ENCODE assay signal across 17 mouse cellular contexts in the genomic region with DNA sequence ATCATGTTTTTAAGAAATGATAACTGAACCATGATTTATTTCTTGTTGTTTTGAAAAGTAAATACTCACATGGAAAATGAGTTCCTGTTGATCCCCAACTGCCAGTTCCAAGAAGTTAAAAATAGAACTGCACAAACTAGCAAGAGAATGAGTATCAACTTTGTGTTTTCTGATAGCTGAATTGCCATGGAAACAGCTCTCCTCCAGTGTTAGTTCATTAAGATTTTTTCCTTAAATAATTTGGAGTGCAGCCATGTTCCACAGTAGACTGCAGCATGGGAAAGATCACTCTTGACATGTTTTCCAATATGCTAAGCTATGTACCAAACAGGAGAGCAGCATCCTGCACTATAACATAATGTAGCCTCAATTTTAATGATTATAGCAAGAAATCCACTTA.
A peak's percentile ranks its signal among the peaks of the same experiment; 100 is the strongest.
DNase-seq lines count a peak whose midpoint lies in the region; ATAC-seq and TF ChIP-seq lines count a peak whose summit lies in the region.
"Had no signal": no experiment of that assay in that cellular context is flagged by ENCODE, and none has a peak within 500 bp of the region (broad histone marks: within the 10 kb centered on the region; RNA-seq: fewer than 3 reads in every experiment).

No protein-coding gene starts in this region.

- H3K4me3 ChIP-seq in heart, postnatal 0 days (ENCODE audit: low read depth, low read length): no peak overlapping the region
- no peak overlapping the region for H3K4me3 ChIP-seq in heart, adult 2 months
- H3K4me3 ChIP-seq in lung, embryonic 15.5 days: no peak overlapping the region
- H3K4me3 ChIP-seq in lung, adult 2 months (replicated peaks; ENCODE audit: extremely low read depth, low read depth, low read length): no peak overlapping the region
- H3K4me3 ChIP-seq: gastrocnemius, adult 2 months; heart, embryonic 15.5 days; hindbrain, embryonic 13.5 days; limb, embryonic 13.5 days; liver, embryonic 15.5 days had no signal

- TF ChIP-seq CTCF in heart, postnatal 0 days (IDR thresholded peaks at IDR 0.05; ENCODE audit: low read depth): no peak
- no peak for TF ChIP-seq CTCF in heart, adult 2 months (IDR thresholded peaks at IDR 0.05)
- TF ChIP-seq CTCF in lung, adult 2 months (IDR thresholded peaks at IDR 0.05; ENCODE audit: insufficient read depth, low read length): no peak

- no peaks in the 10 kb centered on the region for H3K4me1 ChIP-seq in heart, postnatal 0 days (ENCODE audit: control insufficient read depth, insufficient read depth)
- H3K4me1 ChIP-seq in heart, adult 2 months (ENCODE audit: control insufficient read depth, insufficient read depth, low read length): no peaks in the 10 kb centered on the region; the same call in 1 of the 2 replicates
- 0 out of 2 replicates have a peak, but pooled peaks cover 3% of the 10 kb centered on the region for H3K4me1 ChIP-seq in lung, embryonic 15.5 days
- H3K4me1 ChIP-seq in lung, adult 2 months (ENCODE audit: control insufficient read depth, insufficient read depth, low read length): no peaks in the 10 kb centered on the region
- H3K4me1 ChIP-seq: heart, embryonic 15.5 days; hindbrain, embryonic 13.5 days; liver, embryonic 15.5 days had no signal

- TF ChIP-seq POLR2A in heart, adult 2 months (IDR thresholded peaks at IDR 0.05; ENCODE audit: insufficient read depth, low read depth, low read length): no peak
- no peak for TF ChIP-seq POLR2A in lung, adult 2 months (IDR thresholded peaks at IDR 0.05; ENCODE audit: borderline replicate concordance, extremely low read depth, low read depth, low read length)

- peak; percentile 47 for DNase-seq in heart, postnatal 0 days (ENCODE audit: low spot score)
- DNase-seq in heart, adult 2 months: no peak
- DNase-seq in lung, adult 2 months: no peak
- peak; percentile 60 for DNase-seq in brain, embryonic 18.5 days (ENCODE audit: low read depth, low spot score)
- peak; percentile 4 for DNase-seq in lung, postnatal 10 days
- no peak for DNase-seq in thymus, postnatal 4 days
- DNase-seq: cerebellum, adult 2 months; gastrocnemius, adult 2 months; kidney, adult 18-20 months; right cerebral cortex, postnatal 25 days; thymus, postnatal 25 days had no signal

- H3K36me3 ChIP-seq in heart, postnatal 0 days (replicated peaks; ENCODE audit: control insufficient read depth, insufficient read depth, low read length): no peaks in the 10 kb centered on the region
- H3K36me3 ChIP-seq in heart, adult 2 months (ENCODE audit: control insufficient read depth, insufficient read depth, low read length): no peaks in the 10 kb centered on the region
- no peaks in the 10 kb centered on the region for H3K36me3 ChIP-seq in lung, embryonic 15.5 days
- H3K36me3 ChIP-seq: heart, embryonic 15.5 days; hindbrain, embryonic 13.5 days; limb, embryonic 13.5 days; liver, embryonic 15.5 days had no signal

- H3K27ac ChIP-seq in heart, postnatal 0 days (ENCODE audit: low read depth): no peak overlapping the region
- H3K27ac ChIP-seq in heart, adult 2 months: no peak overlapping the region; the same call in 1 of the 2 replicates
- no peak overlapping the region for H3K27ac ChIP-seq in lung, embryonic 15.5 days
- H3K27ac ChIP-seq: gastrocnemius, adult 2 months; heart, embryonic 15.5 days; hindbrain, embryonic 13.5 days; limb, embryonic 13.5 days; liver, embryonic 15.5 days; stomach, postnatal 0 days had no signal

- H3K79me2 ChIP-seq in heart, adult 2 months (replicated peaks; ENCODE audit: control insufficient read depth, insufficient read depth, low read length): no peaks in the 10 kb centered on the region

- TF ChIP-seq EP300 in heart, postnatal 0 days (IDR thresholded peaks at IDR 0.05; ENCODE audit: low read depth): no peak
- TF ChIP-seq EP300 in heart, adult 2 months (IDR thresholded peaks at IDR 0.05; ENCODE audit: insufficient read depth, low read depth, low read length): no peak

- 0 out of 2 replicates have a peak, but pooled peaks have one; percentile 20 for ATAC-seq in heart, postnatal 0 days (ENCODE audit: insufficient read depth, low read depth)
- peak; percentile 77 for ATAC-seq in lung, embryonic 15.5 days (ENCODE audit: borderline replicate concordance, extremely low read depth, low FRiP score, low TSS enrichment)

- intact Hi-C loops in heart, adult 2 months (cut with DNase I): no loop called here

- H3K27me3 ChIP-seq in heart, postnatal 0 days (ENCODE audit: control insufficient read depth, insufficient read depth, low read length): no peaks in the 10 kb centered on the region
- H3K27me3 ChIP-seq in heart, adult 2 months (ENCODE audit: control insufficient read depth, insufficient read depth, low read length): no peaks in the 10 kb centered on the region
- H3K27me3 ChIP-seq in lung, embryonic 15.5 days: no peaks in the 10 kb centered on the region
- H3K27me3 ChIP-seq: heart, embryonic 15.5 days; hindbrain, embryonic 13.5 days; limb, embryonic 13.5 days; liver, embryonic 15.5 days had no signal

- H3K9me3 ChIP-seq in heart, postnatal 0 days (replicated peaks; ENCODE audit: control insufficient read depth, low read length): no peaks in the 10 kb centered on the region
- no peaks in the 10 kb centered on the region for H3K9me3 ChIP-seq in lung, embryonic 15.5 days
- H3K9me3 ChIP-seq: heart, embryonic 15.5 days; hindbrain, embryonic 13.5 days; limb, embryonic 13.5 days; liver, embryonic 15.5 days had no signal

- H3K9ac ChIP-seq in heart, postnatal 0 days (replicated peaks; ENCODE audit: low read depth, low read length): no peak overlapping the region
- no peak overlapping the region for H3K9ac ChIP-seq in heart, adult 2 months (ENCODE audit: low read depth, low read length)
- no peak overlapping the region for H3K9ac ChIP-seq in lung, embryonic 15.5 days
- H3K9ac ChIP-seq: heart, embryonic 15.5 days; hindbrain, embryonic 13.5 days; limb, embryonic 13.5 days; liver, embryonic 15.5 days had no signal

- no peak overlapping the region for H3K4me2 ChIP-seq in heart, postnatal 0 days (ENCODE audit: low read depth, low read length)
- no peak overlapping the region for H3K4me2 ChIP-seq in lung, embryonic 15.5 days
- H3K4me2 ChIP-seq: heart, embryonic 15.5 days; hindbrain, embryonic 13.5 days; limb, embryonic 13.5 days; liver, embryonic 15.5 days had no signal

Comparison
In these comparisons a context has a peak if more than half of its experiments do, and no peak if none do; other contexts are left out.
1. DNase-seq: peak in heart, postnatal 0 days (single experiment), brain, embryonic 18.5 days (single experiment) and lung, postnatal 10 days (single experiment); none in heart, adult 2 months (0 of 2), lung, adult 2 months (single experiment) and thymus, postnatal 4 days (single experiment).